Mouse (Mus musculus) kidney, postnatal 0 days (tissue): ENCODE measurements around the gene Ccl20. TPM values are rescaled to one million over a fixed set of nuclear protein-coding genes. Genes with fewer than 3 reads are reported as not detected.

ENCODE experiments used
- ATAC-seq: fragments of 200-750 bp; cut with Nextera tagmentation; replicated peaks from 2 replicates; pipeline ENCODE4 v1.8.0; 2017; ENCODE audit warnings: low read depth, moderate number of reproducible peaks, moderate TSS enrichment, moderate library complexity; ENCODE audit not compliant: low FRiP score
- DNase-seq: peaks from one replicate; pipeline ENCODE4 v3.0.0-alpha.2; 2016; ENCODE audit warnings: low spot score
- H3K27ac ChIP-seq: fragments of 300-500 bp; sonication (generic); 2 replicates; pipeline ENCODE4 v1.5.1; 2014; ENCODE audit warnings: mild to moderate bottlenecking
- H3K27me3 ChIP-seq: fragments of 300-500 bp; sonication (generic); 2 replicates; pipeline ENCODE4 v1.6.1; 2014; ENCODE audit warnings: low read length, mixed read lengths; ENCODE audit not compliant: insufficient read depth
- H3K36me3 ChIP-seq: fragments of 300-500 bp; sonication (generic); 2 replicates; pipeline ENCODE4 v1.6.1; 2014; ENCODE audit warnings: low read length, mixed read lengths; ENCODE audit not compliant: insufficient read depth
- H3K4me1 ChIP-seq: fragments of 300-500 bp; sonication (generic); replicated peaks from 2 replicates; pipeline ENCODE4 v1.6.1; 2014; ENCODE audit warnings: antibody characterized with exemption, low read length, mixed read lengths; ENCODE audit not compliant: insufficient read depth
- H3K4me2 ChIP-seq: fragments of 300-500 bp; sonication (generic); 2 replicates; pipeline ENCODE4 v1.6.1; 2014; ENCODE audit warnings: mild to moderate bottlenecking, low read length, moderate library complexity, mixed read lengths
- H3K4me3 ChIP-seq: fragments of 300-500 bp; sonication (generic); replicated peaks from 2 replicates; pipeline ENCODE4 v1.5.1; 2014; ENCODE audit warnings: low read depth, low read length
- H3K9ac ChIP-seq: fragments of 300-500 bp; sonication (generic); 2 replicates; pipeline ENCODE4 v1.6.1; 2014; ENCODE audit warnings: low read depth, low read length
- H3K9me3 ChIP-seq: fragments of 300-500 bp; sonication (generic); replicated peaks from 2 replicates; pipeline ENCODE4 v1.6.1; 2016; ENCODE audit warnings: low read length, inconsistent platforms, mixed read lengths
- CTCF ChIP-seq: IDR thresholded peaks from 2 replicates; pipeline ENCODE4 v1.5.1; 2016; ENCODE audit warnings: antibody characterized with exemption, low read depth, mild to moderate bottlenecking, moderate library complexity
- whole genome bisulfite sequencing: fragments of 180-500 bp; shearing (Covaris S2); extraction: QIAGEN DNeasy Blood & Tissue Kit; methylation state at CpG from one replicate; pipeline ENCODE4 v1.1.7; 2014; 5-methylcytosine and 5-hydroxymethylcytosine counted together
- polyA plus RNA-seq: library from polyadenylated mRNA; unstranded; fragments of >200 nt; fragmentation: Nextera tagmentation; extraction: Ambion mirVana; gene quantifications from 2 replicates; pipeline ENCODE4 v1.2.1, GENCODE M21; 2015

Ccl20 gene
- polyA plus RNA-seq, 1 experiment from 2014 or later, result 0.46 TPM

DNA sequence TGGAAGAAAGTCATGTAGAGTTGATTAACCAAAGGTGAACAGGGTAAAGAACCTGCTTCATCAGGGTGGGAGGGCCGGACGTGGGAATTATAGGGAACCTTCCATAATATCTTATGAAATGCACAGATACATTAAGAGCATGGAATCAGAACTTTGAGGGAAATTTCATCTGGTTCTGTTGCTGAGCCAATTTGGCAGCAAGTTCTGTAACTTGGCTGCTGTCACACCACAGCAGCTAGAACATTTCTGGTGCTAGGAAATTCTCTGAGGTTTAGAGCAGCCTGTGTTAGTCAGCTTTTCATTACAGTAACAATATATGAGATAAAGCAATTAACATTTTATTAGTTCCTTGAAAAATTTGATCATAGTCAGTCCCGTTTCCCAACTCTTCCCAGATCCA lies 36.4 kb downstream of the Ccl20 start:
- H3K4me2 ChIP-seq, result no peak overlapping the region
- H3K4me1 ChIP-seq, result no peaks in the 10 kb centered on the region
- no peak overlapping the region for H3K9ac ChIP-seq
- H3K4me3 ChIP-seq, result no peak overlapping the region
- no peaks in the 10 kb centered on the region for H3K27me3 ChIP-seq
- peak; percentile 22 for DNase-seq
- H3K27ac ChIP-seq, result no peak overlapping the region
- no peak for TF ChIP-seq CTCF
- H3K36me3 ChIP-seq, result no peaks in the 10 kb centered on the region
- no peak for ATAC-seq
- WGBS, result 79% methylated on average over 3 of the region's 3 CpGs
- no peaks in the 10 kb centered on the region for H3K9me3 ChIP-seq

DNA sequence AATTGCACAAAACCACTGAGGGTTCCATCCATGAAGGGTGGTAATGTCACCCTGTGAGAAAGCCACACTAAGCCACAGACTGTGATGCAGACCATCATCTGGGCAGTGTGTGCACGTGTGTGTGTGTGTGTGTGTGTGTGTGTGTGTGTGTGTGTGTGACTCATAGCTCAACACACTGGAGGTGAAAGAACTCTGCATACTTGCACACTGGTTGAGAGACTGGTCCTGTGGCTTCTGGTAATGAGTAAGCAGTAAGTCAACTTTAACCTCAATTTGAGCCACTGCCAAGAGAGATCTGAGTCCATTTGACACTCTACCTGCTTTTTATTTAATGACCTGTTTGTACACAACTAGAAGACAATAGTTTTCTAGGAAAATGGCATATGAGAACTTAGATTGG lies 40.3 kb downstream of the Ccl20 start:
- DNase-seq (no peak), ATAC-seq (peak; percentile 30; the same call in 1 of the 2 replicates)
- Histone ChIP-seq H3K4me3 (no peak overlapping the region), H3K4me1 (no peaks in the 10 kb centered on the region), H3K9ac (no peak overlapping the region), H3K4me2 (no peak overlapping the region), H3K9me3 (no peaks in the 10 kb centered on the region), H3K36me3 (no peaks in the 10 kb centered on the region), H3K27ac (no peak overlapping the region), H3K27me3 (no peaks in the 10 kb centered on the region)
- 59% methylated on average over 1 of the region's 1 CpGs for WGBS
- TF ChIP-seq CTCF, result no peak

DNA sequence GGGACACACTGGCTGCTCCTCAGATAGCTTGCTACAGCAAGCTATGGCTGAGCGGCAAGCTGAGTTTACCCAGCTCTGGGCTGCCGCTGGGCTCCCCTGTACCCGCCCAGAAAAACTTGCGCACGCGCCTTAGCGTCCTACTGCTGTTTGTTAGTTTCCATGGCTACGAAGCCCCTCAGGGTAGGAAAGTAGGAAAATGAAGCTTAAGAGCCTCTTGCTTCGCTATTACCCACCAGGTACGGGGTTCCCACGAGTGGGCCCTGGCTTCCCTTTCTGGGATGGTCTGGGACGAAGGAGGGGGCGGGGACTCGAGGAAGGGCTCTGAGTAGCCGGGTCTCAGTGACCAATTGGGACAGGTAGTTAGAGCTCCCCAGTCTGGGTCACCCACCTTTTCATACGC lies 43.0 kb downstream of the Ccl20 start, which contains the start of gene Daw1:
Gene Daw1 (plus strand): TSS at position 150 of the 400 bp plus-strand sequence.
- H3K27ac ChIP-seq, result no peak within 1 kb of the TSS
- TF ChIP-seq CTCF, result no peak
- WGBS, result 4% methylated on average over 16 of the region's 16 CpGs
- H3K36me3 ChIP-seq, result no peaks in the 10 kb centered on the region
- peak within 1 kb of the TSS; percentile 62 for H3K4me3 ChIP-seq
- no peaks in the 10 kb centered on the region for H3K4me1 ChIP-seq
- no peaks in the 10 kb centered on the region for H3K9me3 ChIP-seq
- peak within 1 kb of the TSS; percentile 78 for H3K4me2 ChIP-seq
- peak; percentile 89 for DNase-seq
- H3K27me3 ChIP-seq, result no peaks in the 10 kb centered on the region
- ATAC-seq, result peak; percentile 91
- H3K9ac ChIP-seq, result 0 out of 2 replicates have a peak within 1 kb of the TSS, but pooled peaks have one; percentile 44

DNA sequence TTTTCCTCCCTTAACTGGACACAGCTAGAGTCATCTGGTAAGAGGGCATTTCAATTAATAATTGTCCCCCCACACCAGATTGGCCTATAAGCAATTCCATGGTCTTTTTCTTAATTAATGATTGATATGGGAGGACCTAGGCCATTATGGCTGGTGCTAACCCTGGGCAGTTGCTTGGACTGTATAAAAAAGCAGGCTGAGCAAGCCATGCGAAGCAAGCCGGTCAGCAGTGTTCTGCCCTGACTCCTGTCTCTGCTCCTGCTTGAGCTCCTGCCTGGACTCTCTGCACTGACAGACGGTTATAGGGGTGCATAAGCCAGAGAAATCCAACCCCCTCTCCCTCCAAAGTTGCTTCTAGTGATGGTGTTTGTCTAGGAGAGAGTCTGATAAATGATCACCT lies 45.1 kb downstream of the Ccl20 start:
- Histone ChIP-seq H3K4me1 (no peaks in the 10 kb centered on the region), H3K36me3 (no peaks in the 10 kb centered on the region), H3K9me3 (no peaks in the 10 kb centered on the region), H3K27me3 (no peaks in the 10 kb centered on the region), H3K9ac (no peak overlapping the region), H3K27ac (peak overlapping the region; percentile 47; the same call in 1 of the 2 replicates), H3K4me2 (no peak overlapping the region), H3K4me3 (no peak overlapping the region)
- 47% methylated on average over 3 of the region's 3 CpGs for WGBS
- TF ChIP-seq CTCF, result no peak
- DNase-seq (peak; percentile 19), ATAC-seq (peak; percentile 85)

DNA sequence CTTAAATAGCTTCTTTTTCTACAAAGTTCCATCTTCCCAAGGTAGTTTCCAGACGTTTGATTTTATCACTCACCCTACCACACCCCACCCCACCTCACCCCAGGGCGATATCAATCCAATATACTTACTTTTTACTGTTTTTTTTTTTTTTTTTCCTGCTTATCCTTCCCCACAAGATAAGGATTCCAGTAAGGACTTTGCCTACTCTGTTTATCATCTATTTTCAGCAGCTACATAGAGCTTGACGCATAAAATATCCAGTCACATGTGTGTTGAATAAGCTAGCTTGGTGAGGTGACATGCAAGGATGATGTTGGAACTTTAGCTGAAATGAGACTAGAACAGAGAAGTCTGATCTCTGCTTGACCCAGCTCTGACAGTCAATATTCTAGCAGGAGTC lies 47.5 kb downstream of the Ccl20 start:
- Histone ChIP-seq H3K9me3 (no peaks in the 10 kb centered on the region), H3K27me3 (no peaks in the 10 kb centered on the region), H3K4me3 (no peak overlapping the region), H3K27ac (no peak overlapping the region), H3K4me2 (no peak overlapping the region), H3K36me3 (no peaks in the 10 kb centered on the region), H3K9ac (no peak overlapping the region), H3K4me1 (no peaks in the 10 kb centered on the region)
- no peak for DNase-seq
- TF ChIP-seq CTCF, result no peak
- WGBS, result 85% methylated on average over 3 of the region's 3 CpGs
- ATAC-seq, result no peak

Other genes with a start within 250 kb of the Ccl20 start
- gene A030005L19Rik, start 203.4 kb upstream of the Ccl20 start, polyA plus RNA-seq, result not detected in 2 replicates
- not detected in 2 replicates for gene A030014E15Rik, start 191.8 kb upstream of the Ccl20 start, polyA plus RNA-seq
- gene Gm6217, start 185.4 kb upstream of the Ccl20 start, polyA plus RNA-seq, result not detected in 2 replicates
- gene A030003K21Rik, start 173.4 kb upstream of the Ccl20 start, polyA plus RNA-seq, result not detected in 2 replicates
- not detected in 2 replicates for gene Gm7544, start 160.8 kb upstream of the Ccl20 start, polyA plus RNA-seq
- gene Gm47955, start 156.5 kb upstream of the Ccl20 start, polyA plus RNA-seq, result not detected in 2 replicates
- gene Gm47959, start 116.2 kb upstream of the Ccl20 start, polyA plus RNA-seq, result not detected in 2 replicates
- 3.1 and 3.4 TPM in 2 replicates for gene Slc19a3, start 78.3 kb upstream of the Ccl20 start, polyA plus RNA-seq
- gene Krtap28-10, start 74.3 kb upstream of the Ccl20 start, polyA plus RNA-seq, result not detected in 2 replicates
- gene Gm47969, start 71.8 kb upstream of the Ccl20 start, polyA plus RNA-seq, result not detected in 2 replicates
- not detected in 2 replicates for gene A030005K14Rik, start 57.4 kb upstream of the Ccl20 start, polyA plus RNA-seq
- gene Krtap28-13, start 55.8 kb upstream of the Ccl20 start, polyA plus RNA-seq, result not detected in 2 replicates
- 0.38 and 0.55 TPM in 2 replicates for gene Daw1, start 43.0 kb downstream of the Ccl20 start, polyA plus RNA-seq